Mouse (Mus musculus): Measurements from ENCODE around the gene Vapa.

DNA sequence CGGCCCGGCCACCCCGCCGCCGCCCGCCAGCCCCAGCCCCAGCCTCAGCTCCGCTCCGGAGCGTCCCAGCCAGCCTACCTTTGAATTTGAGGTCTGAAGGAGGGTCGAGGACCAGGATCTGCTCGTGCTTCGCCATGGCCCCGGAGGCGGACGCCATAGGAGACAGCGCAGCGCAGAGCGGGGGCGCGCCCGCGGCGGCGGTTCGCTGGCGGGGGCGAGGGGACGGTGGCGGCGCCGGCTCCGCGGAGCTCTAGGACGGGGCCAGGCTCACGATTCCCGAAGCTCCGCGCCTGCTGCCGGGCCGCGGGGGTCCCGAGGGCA lies 253 bp downstream of the Vapa start:
- TF ChIP-seq POLR2A (IDR thresholded peaks at IDR 0.05; ENCODE audit: borderline replicate concordance, control insufficient read depth, low read depth, low read length), result no peak
- no peak for TF ChIP-seq CTCF (IDR thresholded peaks at IDR 0.05; ENCODE audit: control insufficient read depth, insufficient read depth, low read length)

All from bone marrow, adult 2 months (tissue).